32 mouse cellular contexts compared by ENCODE assay signal in the genomic region with DNA sequence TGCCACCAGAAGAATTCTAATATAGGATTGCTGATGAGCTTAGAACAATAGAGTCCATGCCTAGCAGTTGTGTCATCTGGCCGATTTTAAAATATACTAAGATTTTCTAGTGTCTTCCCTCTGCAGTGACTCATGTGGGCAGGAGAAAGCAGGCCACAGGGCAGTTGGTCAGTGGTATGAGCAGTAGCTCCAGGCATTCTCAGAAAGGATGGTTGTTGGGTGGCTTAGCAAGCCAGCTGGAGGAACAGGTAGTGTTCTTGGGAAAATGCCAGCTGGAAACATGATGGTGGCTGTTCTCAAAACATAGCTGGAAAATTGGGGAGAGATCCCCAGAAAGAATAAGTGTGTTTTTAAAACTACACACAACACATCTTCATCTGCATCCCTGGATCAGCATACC. TPM values are rescaled to one million over a fixed set of nuclear protein-coding genes. Genes with fewer than 3 reads are reported as not detected.
DNase-seq lines count a peak whose midpoint lies in the region; ATAC-seq and TF ChIP-seq lines count a peak whose summit lies in the region.
"Had no signal": no experiment of that assay in that cellular context is flagged by ENCODE, and none has a peak within 500 bp of the region (broad histone marks: within the 10 kb centered on the region; RNA-seq: fewer than 3 reads in every experiment).

No protein-coding gene starts in this region.

- TF ChIP-seq CTCF in stomach, postnatal 0 days (IDR thresholded peaks at IDR 0.05; ENCODE audit: low read depth): no peak

- DNase-seq in 3134 (ENCODE audit: extremely low read depth, insufficient read length, low spot score) (peak; percentile 5), 3T3-L1 (ENCODE audit: low read depth, low spot score) (peak; percentile 64), MN1 (ENCODE audit: low spot score) (peak; percentile 2), adipocyte (ENCODE audit: low spot score) (peak; percentile 89)
- no peak for DNase-seq in embryonic facial prominence, embryonic 10.5 days (ENCODE audit: low spot score)
- no peak for DNase-seq in stomach, postnatal 0 days (ENCODE audit: low spot score)
- no peak for DNase-seq in gastrocnemius, postnatal 4 days (ENCODE audit: low spot score in 2 of 2)
- DNase-seq: adrenal gland, adult 2 months; adrenal gland, adult 8-10 months; adrenal gland, postnatal 10 days; adrenal gland, postnatal 14 days; adrenal gland, postnatal 25 days; adrenal gland, postnatal 36 days; B cell, adult 2 months; cerebellum, adult 11 months; cerebellum, adult 11-12 months; cerebellum, adult 18-20 months; cerebellum, adult 2 months; cerebellum, adult 8-10 months; cerebellum, adult 9-10 months had no signal

- peaks cover 9% of the 10 kb centered on the region; the same call in 1 of the 2 replicates for H3K9me3 ChIP-seq in embryonic facial prominence, embryonic 10.5 days
- H3K9me3 ChIP-seq in stomach, postnatal 0 days (ENCODE audit: control insufficient read depth, low read length): no peaks in the 10 kb centered on the region
- H3K9me3 ChIP-seq: G1E had no signal

- no peak overlapping the region for H3K4me3 ChIP-seq in embryonic facial prominence, embryonic 10.5 days
- H3K4me3 ChIP-seq in stomach, postnatal 0 days (ENCODE audit: low read depth, low read length): no peak overlapping the region

- no peak for TF ChIP-seq EP300 in stomach, postnatal 0 days (optimal IDR thresholded peaks at IDR 0.05)

- H3K4me1 ChIP-seq in embryonic facial prominence, embryonic 10.5 days: no peaks in the 10 kb centered on the region
- no peaks in the 10 kb centered on the region for H3K4me1 ChIP-seq in stomach, postnatal 0 days (replicated peaks; ENCODE audit: control insufficient read depth, insufficient read depth)

- no peak for ATAC-seq in megakaryocyte-erythroid progenitor cell, adult 5-6 weeks (replicated peaks; ENCODE audit: low FRiP score, low TSS enrichment, poor library complexity, severe bottlenecking)
- no peak for ATAC-seq in stomach, postnatal 0 days (ENCODE audit: low FRiP score, low TSS enrichment)
- ATAC-seq: activated CD4-positive, CD25-positive, alpha-beta regulatory T cell, adult 4 months; CD4-positive, CD25-positive, alpha-beta regulatory T cell, adult 4 months; Patski had no signal

- H3K36me3 ChIP-seq in embryonic facial prominence, embryonic 10.5 days (replicated peaks): no peaks in the 10 kb centered on the region
- no peaks in the 10 kb centered on the region for H3K36me3 ChIP-seq in stomach, postnatal 0 days (ENCODE audit: control insufficient read depth, insufficient read depth, low read length)
- H3K36me3 ChIP-seq: G1E had no signal

- no peak overlapping the region for H3K4me2 ChIP-seq in stomach, postnatal 0 days (replicated peaks; ENCODE audit: low read depth)

- no peaks in the 10 kb centered on the region for H3K27me3 ChIP-seq in embryonic facial prominence, embryonic 10.5 days (replicated peaks; ENCODE audit: low read depth, poor library complexity, severe bottlenecking)
- H3K27me3 ChIP-seq in stomach, postnatal 0 days (ENCODE audit: control insufficient read depth, insufficient read depth, low read length): no peaks in the 10 kb centered on the region

- WGBS in embryonic facial prominence, embryonic 10.5 days: 70% methylated on average over 1 of the region's 1 CpGs
- 86% methylated on average over 1 of the region's 1 CpGs for WGBS in stomach, postnatal 0 days

- no peak overlapping the region for H3K9ac ChIP-seq in stomach, postnatal 0 days (ENCODE audit: low read length)

- H3K27ac ChIP-seq in embryonic facial prominence, embryonic 10.5 days (replicated peaks): no peak overlapping the region
- H3K27ac ChIP-seq in stomach, postnatal 0 days (replicated peaks): no peak overlapping the region

RNA-seq across cellular contexts. Expression of gene Olfr371, which starts 33.4 kb away (rescaled TPM):
- not detected in 2 replicates for polyA plus RNA-seq in embryonic facial prominence, embryonic 10.5 days (2016; fragmentation: Nextera tagmentation; extraction: Ambion mirVana)
- not detected in 2 replicates for total RNA-seq in megakaryocyte-erythroid progenitor cell, adult 5-6 weeks (2014; fragmentation: Nextera tagmentation)
- not detected in 2 replicates for total RNA-seq in megakaryocyte-erythroid progenitor cell, adult 5-6 weeks (2017)
- not detected in 2 replicates for polyA plus RNA-seq in stomach, postnatal 0 days (2015; fragmentation: Nextera tagmentation; extraction: Ambion mirVana)
- not detected for total RNA-seq in gastrocnemius, postnatal 4 days (2021)
- total RNA-seq: adrenal gland, adult 18-20 months; adrenal gland, adult 2 months; adrenal gland, adult 8-10 months; adrenal gland, postnatal 10 days; adrenal gland, postnatal 14 days; adrenal gland, postnatal 25 days; adrenal gland, postnatal 36 days; adrenal gland, postnatal 4 days; CH12.LX; ES-E14; G1E; MEL had no signal
- polyA plus RNA-seq: activated CD4-positive, CD25-positive, alpha-beta regulatory T cell, adult 4 months; adrenal gland, adult 2 months; brain, embryonic 14.5 days; C2C12; CD4-positive, CD25-positive, alpha-beta regulatory T cell, adult 4 months; cerebellum, adult 2 months; G1E; Patski had no signal

RNA-seq across cellular contexts. Expression of gene Cks1brt, which starts 40.6 kb away (rescaled TPM):
- not detected in 2 replicates for polyA plus RNA-seq in embryonic facial prominence, embryonic 10.5 days (2016; fragmentation: Nextera tagmentation; extraction: Ambion mirVana)
- total RNA-seq in megakaryocyte-erythroid progenitor cell, adult 5-6 weeks (2014; fragmentation: Nextera tagmentation): not detected in 2 replicates
- total RNA-seq in megakaryocyte-erythroid progenitor cell, adult 5-6 weeks (2017): not detected in 2 replicates
- polyA plus RNA-seq in stomach, postnatal 0 days (2015; fragmentation: Nextera tagmentation; extraction: Ambion mirVana): 0.05 TPM in 1 of 2 replicates, not detected in the other
- not detected for total RNA-seq in gastrocnemius, postnatal 4 days (2021)
- total RNA-seq: adrenal gland, adult 18-20 months; adrenal gland, adult 2 months; adrenal gland, adult 8-10 months; adrenal gland, postnatal 10 days; adrenal gland, postnatal 14 days; adrenal gland, postnatal 25 days; adrenal gland, postnatal 36 days; adrenal gland, postnatal 4 days; CH12.LX; ES-E14; MEL had no signal
- polyA plus RNA-seq: adrenal gland, adult 2 months; brain, embryonic 14.5 days; C2C12; CD4-positive, CD25-positive, alpha-beta regulatory T cell, adult 4 months; cerebellum, adult 2 months; G1E had no signal

Comparison
In these comparisons a context has a peak if more than half of its experiments do, and no peak if none do; other contexts are left out.
1. DNase-seq: peak in 3134 (single experiment), 3T3-L1 (single experiment), MN1 (single experiment) and adipocyte (single experiment); none in embryonic facial prominence, embryonic 10.5 days (single experiment), stomach, postnatal 0 days (single experiment) and gastrocnemius, postnatal 4 days (0 of 2).